ENCODE assay signal across 8 mouse cellular contexts in genomic region chr12:79208703-79209464, GRCm38 (mm10). TPM values are rescaled to one million over a fixed set of nuclear protein-coding genes. Genes with fewer than 3 reads are reported as not detected.
DNase-seq lines count a peak whose midpoint lies in the region; ATAC-seq lines count a peak whose summit lies in the region.

TSS of gene Rdh12 (plus strand) at chr12:79208914.

- peak within 1 kb of the TSS; percentile 67 for H3K9ac ChIP-seq in heart, embryonic 13.5 days

- peaks cover 9% of the 10 kb centered on the region for H3K4me1 ChIP-seq in embryonic facial prominence, embryonic 10.5 days
- H3K4me1 ChIP-seq in heart, embryonic 13.5 days = peaks cover 11% of the 10 kb centered on the region

- 6% methylated on average over 13 of the region's 13 CpGs for WGBS in embryonic facial prominence, embryonic 10.5 days
- WGBS in heart, embryonic 13.5 days = 3% methylated on average over 13 of the region's 13 CpGs

- peak within 1 kb of the TSS; percentile 77 for H3K4me2 ChIP-seq in heart, embryonic 13.5 days

- peak; percentile 59 for DNase-seq in T-cell, adult 2 months (ENCODE audit: low spot score)
- peak; percentile 20 for DNase-seq in embryonic facial prominence, embryonic 10.5 days (ENCODE audit: low spot score)
- DNase-seq in kidney, postnatal 36 days = peak; percentile 26 to 55
- peak; percentile 49 for DNase-seq in lung, postnatal 10 days
- peak; percentile 79 for DNase-seq in retina, adult 2 months (ENCODE audit: low read depth, low spot score)
- peak; percentile 25 to 33 for DNase-seq in urinary bladder, postnatal 36 days (ENCODE audit: low spot score in 2 of 2)

- no peaks in the 10 kb centered on the region for H3K27me3 ChIP-seq in embryonic facial prominence, embryonic 10.5 days (replicated peaks; ENCODE audit: low read depth, poor library complexity, severe bottlenecking)
- H3K27me3 ChIP-seq in heart, embryonic 13.5 days (replicated peaks) = no peaks in the 10 kb centered on the region

- peak within 1 kb of the TSS; percentile 61 for H3K4me3 ChIP-seq in embryonic facial prominence, embryonic 10.5 days
- H3K4me3 ChIP-seq in heart, embryonic 13.5 days = peak within 1 kb of the TSS; percentile 50

- no peak within 1 kb of the TSS for H3K27ac ChIP-seq in embryonic facial prominence, embryonic 10.5 days (replicated peaks)
- no peak within 1 kb of the TSS for H3K27ac ChIP-seq in heart, embryonic 13.5 days (replicated peaks)

- ATAC-seq in CD4-positive, CD25-positive, alpha-beta regulatory T cell, adult 4 months = peak; percentile 99
- ATAC-seq in heart, embryonic 13.5 days (ENCODE audit: extremely low read depth, insufficient number of reproducible peaks, low FRiP score, low TSS enrichment) = no peak

- no peaks in the 10 kb centered on the region for H3K36me3 ChIP-seq in embryonic facial prominence, embryonic 10.5 days (replicated peaks)
- no peaks in the 10 kb centered on the region for H3K36me3 ChIP-seq in heart, embryonic 13.5 days

- H3K9me3 ChIP-seq in embryonic facial prominence, embryonic 10.5 days = no peaks in the 10 kb centered on the region
- no peaks in the 10 kb centered on the region for H3K9me3 ChIP-seq in heart, embryonic 13.5 days

RNA-seq across cellular contexts. Expression of gene Rdh12, which starts in this region (rescaled TPM):
- 10 to 100 TPM; 12.5 to 14.8 TPM for polyA plus RNA-seq in CD4-positive, CD25-positive, alpha-beta regulatory T cell, adult 4 months (2017; shearing (Covaris generic))
- polyA plus RNA-seq in embryonic facial prominence, embryonic 10.5 days (2016; fragmentation: Nextera tagmentation; extraction: Ambion mirVana) = 1.0 and 1.8 TPM in 2 replicates
- 0.40 and 0.59 TPM in 2 replicates for polyA plus RNA-seq in heart, embryonic 13.5 days (2015; fragmentation: Nextera tagmentation; extraction: Ambion mirVana)

Comparison
In these comparisons a context has a peak if more than half of its experiments do, and no peak if none do; other contexts are left out.
1. DNase-seq: peak in every context shown above with its lines; median percentile 79 in retina, adult 2 months; 59 in T-cell, adult 2 months; 49 in lung, postnatal 10 days; 40 in kidney, postnatal 36 days; 29 in urinary bladder, postnatal 36 days; 20 in embryonic facial prominence, embryonic 10.5 days.